Comparison of ENCODE assay signal across 16 mouse cellular contexts in genomic region chr11:119948305-119948704, GRCm38 (mm10). TPM values are rescaled to one million over a fixed set of nuclear protein-coding genes. Genes with fewer than 3 reads are reported as not detected.
DNase-seq lines count a peak whose midpoint lies in the region; ATAC-seq and TF ChIP-seq lines count a peak whose summit lies in the region.
"Had no signal": no experiment of that assay in that cellular context is flagged by ENCODE, and none has a peak within 500 bp of the region (broad histone marks: within the 10 kb centered on the region; RNA-seq: fewer than 3 reads in every experiment).

No protein-coding gene starts in this region.

- H3K4me2 ChIP-seq in heart, postnatal 0 days (ENCODE audit: low read depth, low read length), result no peak overlapping the region
- no peak overlapping the region for H3K4me2 ChIP-seq in midbrain, embryonic 11.5 days
- H3K4me2 ChIP-seq in midbrain, embryonic 13.5 days (replicated peaks), result no peak overlapping the region
- H3K4me2 ChIP-seq: embryonic facial prominence, embryonic 13.5 days; limb, embryonic 12.5 days had no signal

- peak overlapping the region; percentile 15; the same call in 1 of the 2 replicates for H3K9ac ChIP-seq in heart, postnatal 0 days (replicated peaks; ENCODE audit: low read depth, low read length)
- H3K9ac ChIP-seq in midbrain, embryonic 11.5 days (ENCODE audit: low read length), result no peak overlapping the region
- H3K9ac ChIP-seq in midbrain, embryonic 13.5 days (replicated peaks), result no peak overlapping the region
- H3K9ac ChIP-seq: embryonic facial prominence, embryonic 13.5 days; limb, embryonic 12.5 days had no signal

- no peak for TF ChIP-seq CTCF in heart, postnatal 0 days (IDR thresholded peaks at IDR 0.05; ENCODE audit: low read depth)

- H3K4me1 ChIP-seq in heart, postnatal 0 days (ENCODE audit: control insufficient read depth, insufficient read depth), result peaks cover 48% of the 10 kb centered on the region
- H3K4me1 ChIP-seq in midbrain, embryonic 11.5 days (ENCODE audit: control insufficient read depth, insufficient read depth, low read length), result peaks cover 4% of the 10 kb centered on the region
- H3K4me1 ChIP-seq in midbrain, embryonic 13.5 days (replicated peaks), result peaks cover 31% of the 10 kb centered on the region

- no peak overlapping the region for H3K4me3 ChIP-seq in heart, postnatal 0 days (ENCODE audit: low read depth, low read length)
- no peak overlapping the region for H3K4me3 ChIP-seq in midbrain, embryonic 11.5 days (ENCODE audit: low read depth, low read length)
- H3K4me3 ChIP-seq in midbrain, embryonic 13.5 days (replicated peaks), result no peak overlapping the region
- H3K4me3 ChIP-seq: embryonic facial prominence, embryonic 13.5 days; forebrain, embryonic 10.5 days; limb, embryonic 12.5 days; midbrain, embryonic 10.5 days had no signal

- ATAC-seq in heart, postnatal 0 days (ENCODE audit: insufficient read depth, low read depth), result no peak
- no peak for ATAC-seq in midbrain, embryonic 11.5 days (ENCODE audit: low FRiP score)
- no peak for ATAC-seq in midbrain, embryonic 13.5 days
- peak; percentile 50 for ATAC-seq in granulocyte monocyte progenitor cell, adult 5-6 weeks (replicated peaks; ENCODE audit: poor library complexity, severe bottlenecking)

- no peak for DNase-seq in heart, postnatal 0 days (ENCODE audit: low spot score)
- DNase-seq in heart, postnatal 14 days, result no peak
- DNase-seq in midbrain, embryonic 11.5 days (ENCODE audit: low spot score, missing footprints), result peak; percentile 62
- DNase-seq in right cerebral cortex, postnatal 10 days (ENCODE audit: low spot score in 2 of 2), result no peak
- no peak for DNase-seq in adrenal gland, postnatal 4 days (ENCODE audit: low spot score in 2 of 2)
- DNase-seq: gastrocnemius, postnatal 14 days; kidney, adult 9 months; kidney, postnatal 4 days; right cerebral cortex, adult 18-20 months; thymus, postnatal 36 days had no signal

- 62% methylated on average over 4 of the region's 4 CpGs for WGBS in heart, postnatal 0 days
- WGBS in midbrain, embryonic 11.5 days, result 77% methylated on average over 4 of the region's 4 CpGs
- WGBS in midbrain, embryonic 13.5 days, result 67% methylated on average over 4 of the region's 4 CpGs

- H3K27me3 ChIP-seq in heart, postnatal 0 days (ENCODE audit: control insufficient read depth, insufficient read depth, low read length), result no peaks in the 10 kb centered on the region
- peaks cover 5% of the 10 kb centered on the region for H3K27me3 ChIP-seq in midbrain, embryonic 11.5 days (ENCODE audit: control insufficient read depth, insufficient read depth, low read length)
- H3K27me3 ChIP-seq in midbrain, embryonic 13.5 days, result peaks cover 8% of the 10 kb centered on the region; the same call in 1 of the 2 replicates
- H3K27me3 ChIP-seq: embryonic facial prominence, embryonic 13.5 days; limb, embryonic 12.5 days had no signal

- intact Hi-C loops in heart, postnatal 14 days (cut with DNase I), result no loop called here

- H3K9me3 ChIP-seq in heart, postnatal 0 days (replicated peaks; ENCODE audit: control insufficient read depth, low read length), result no peaks in the 10 kb centered on the region
- no peaks in the 10 kb centered on the region for H3K9me3 ChIP-seq in midbrain, embryonic 11.5 days (ENCODE audit: control insufficient read depth, low read length)
- no peaks in the 10 kb centered on the region for H3K9me3 ChIP-seq in midbrain, embryonic 13.5 days
- H3K9me3 ChIP-seq: embryonic facial prominence, embryonic 13.5 days; forebrain, embryonic 10.5 days; limb, embryonic 12.5 days; midbrain, embryonic 10.5 days had no signal

- TF ChIP-seq EP300 in heart, postnatal 0 days (IDR thresholded peaks at IDR 0.05; ENCODE audit: low read depth), result no peak

- peak overlapping the region; percentile 49 for H3K27ac ChIP-seq in heart, postnatal 0 days (ENCODE audit: low read depth)
- no peak overlapping the region for H3K27ac ChIP-seq in midbrain, embryonic 11.5 days (ENCODE audit: low read depth, low read length)
- H3K27ac ChIP-seq in midbrain, embryonic 13.5 days, result no peak overlapping the region
- H3K27ac ChIP-seq: embryonic facial prominence, embryonic 13.5 days; forebrain, embryonic 10.5 days; limb, embryonic 12.5 days; midbrain, embryonic 10.5 days had no signal

- H3K36me3 ChIP-seq in heart, postnatal 0 days (replicated peaks; ENCODE audit: control insufficient read depth, insufficient read depth, low read length), result no peaks in the 10 kb centered on the region
- H3K36me3 ChIP-seq in midbrain, embryonic 11.5 days (ENCODE audit: control insufficient read depth, insufficient read depth, low read length), result no peaks in the 10 kb centered on the region
- H3K36me3 ChIP-seq in midbrain, embryonic 13.5 days, result no peaks in the 10 kb centered on the region
- H3K36me3 ChIP-seq: embryonic facial prominence, embryonic 13.5 days; forebrain, embryonic 10.5 days; limb, embryonic 12.5 days; midbrain, embryonic 10.5 days had no signal

RNA-seq across cellular contexts. Expression of gene Baiap2, which starts 5.7 kb away (rescaled TPM):
- total RNA-seq in heart, postnatal 0 days (2014; rRNA removed; ENCODE audit: low replicate concordance), result 16.1 and 22.0 TPM in 2 replicates
- 7.8 and 8.2 TPM in 2 replicates for polyA plus RNA-seq in heart, postnatal 0 days (2015; fragmentation: Nextera tagmentation; extraction: Ambion mirVana)
- total RNA-seq in heart, postnatal 14 days (2021), result 10 to 100 TPM in 1 of 2 experiments, 1 to 10 TPM in 1; 9.2 to 10.3 TPM
- polyA plus RNA-seq in midbrain, embryonic 11.5 days (2014; fragmentation: Nextera tagmentation; extraction: Ambion mirVana), result 9.0 and 9.8 TPM in 2 replicates
- 9.2 and 10.0 TPM in 2 replicates for polyA plus RNA-seq in midbrain, embryonic 13.5 days (2015; fragmentation: Nextera tagmentation; extraction: Ambion mirVana)
- 8.0 and 10.6 TPM in 2 replicates for total RNA-seq in granulocyte monocyte progenitor cell, adult 5-6 weeks (2014; fragmentation: Nextera tagmentation)
- total RNA-seq in granulocyte monocyte progenitor cell, adult 5-6 weeks (2017), result 5.9 and 23.5 TPM in 2 replicates
- 10 to 100 TPM; 24.1 to 26.5 TPM for total RNA-seq in adrenal gland, postnatal 4 days (2021)

RNA-seq across cellular contexts. Expression of gene Chmp6, which starts 35.1 kb away (rescaled TPM):
- 57.7 and 66.6 TPM in 2 replicates for total RNA-seq in heart, postnatal 0 days (2014; rRNA removed; ENCODE audit: low replicate concordance)
- 60.1 and 65.2 TPM in 2 replicates for polyA plus RNA-seq in heart, postnatal 0 days (2015; fragmentation: Nextera tagmentation; extraction: Ambion mirVana)
- total RNA-seq in heart, postnatal 14 days (2021), result 10 to 100 TPM; 28.2 to 30.3 TPM
- 85.4 and 91.8 TPM in 2 replicates for polyA plus RNA-seq in midbrain, embryonic 11.5 days (2014; fragmentation: Nextera tagmentation; extraction: Ambion mirVana)
- 107 and 112 TPM in 2 replicates for polyA plus RNA-seq in midbrain, embryonic 13.5 days (2015; fragmentation: Nextera tagmentation; extraction: Ambion mirVana)
- 15.9 and 18.0 TPM in 2 replicates for total RNA-seq in granulocyte monocyte progenitor cell, adult 5-6 weeks (2014; fragmentation: Nextera tagmentation)
- 60.8 and 73.0 TPM in 2 replicates for total RNA-seq in granulocyte monocyte progenitor cell, adult 5-6 weeks (2017)
- total RNA-seq in adrenal gland, postnatal 4 days (2021), result 10 to 100 TPM; 51.4 to 54.3 TPM
